Mouse (Mus musculus) embryonic facial prominence, embryonic 15.5 days (tissue): ENCODE measurements around the gene Coro6. TPM values are rescaled to one million over a fixed set of nuclear protein-coding genes. Genes with fewer than 3 reads are reported as not detected.

Experiments
- ATAC-seq: fragments of 200-750 bp; cut with Nextera tagmentation; 2 replicates; pipeline ENCODE4 v1.8.0; 2017; ENCODE audit warnings: low read depth, moderate TSS enrichment; ENCODE audit not compliant: insufficient number of reproducible peaks, low FRiP score, low TSS enrichment
- H3K27ac ChIP-seq: fragments of 300-500 bp; sonication (generic); replicated peaks from 2 replicates; pipeline ENCODE4 v1.5.1; 2015; ENCODE audit warnings: mild to moderate bottlenecking, inconsistent platforms
- H3K27me3 ChIP-seq: fragments of 300-500 bp; sonication (generic); 2 replicates; pipeline ENCODE4 v1.6.1; 2015; ENCODE audit warnings: inconsistent platforms
- H3K36me3 ChIP-seq: fragments of 300-500 bp; sonication (generic); 2 replicates; pipeline ENCODE4 v1.6.1; 2015; ENCODE audit warnings: mild to moderate bottlenecking, inconsistent platforms
- H3K4me1 ChIP-seq: fragments of 300-500 bp; sonication (generic); 2 replicates; pipeline ENCODE4 v1.6.1; 2015; ENCODE audit warnings: inconsistent platforms
- H3K4me2 ChIP-seq: fragments of 300-500 bp; sonication (generic); replicated peaks from 2 replicates; pipeline ENCODE4 v1.6.1; 2015; ENCODE audit warnings: mild to moderate bottlenecking, inconsistent platforms
- H3K4me3 ChIP-seq: fragments of 300-500 bp; sonication (generic); replicated peaks from 2 replicates; pipeline ENCODE4 v1.5.1; 2015; ENCODE audit warnings: mild to moderate bottlenecking, inconsistent platforms
- H3K9ac ChIP-seq: fragments of 300-500 bp; sonication (generic); 2 replicates; pipeline ENCODE4 v1.6.1; 2015; ENCODE audit warnings: inconsistent platforms
- H3K9me3 ChIP-seq: fragments of 300-500 bp; sonication (generic); replicated peaks from 2 replicates; pipeline ENCODE4 v1.6.1; 2016; ENCODE audit warnings: inconsistent platforms
- WGBS: fragments of 180-500 bp; shearing (Covaris S2); methylation state at CpG from one replicate; pipeline ENCODE4 v1.1.7; 2015; 5-methylcytosine and 5-hydroxymethylcytosine counted together
- polyA plus RNA-seq: library from polyadenylated mRNA; unstranded; fragments of >200 nt; fragmentation: Nextera tagmentation; extraction: Ambion mirVana; gene quantifications from 2 replicates; pipeline ENCODE4 v1.2.1, GENCODE M21; 2015

The Coro6 gene
- polyA plus RNA-seq, 1 experiment from 2014 or later, result 2.4 TPM

DNA sequence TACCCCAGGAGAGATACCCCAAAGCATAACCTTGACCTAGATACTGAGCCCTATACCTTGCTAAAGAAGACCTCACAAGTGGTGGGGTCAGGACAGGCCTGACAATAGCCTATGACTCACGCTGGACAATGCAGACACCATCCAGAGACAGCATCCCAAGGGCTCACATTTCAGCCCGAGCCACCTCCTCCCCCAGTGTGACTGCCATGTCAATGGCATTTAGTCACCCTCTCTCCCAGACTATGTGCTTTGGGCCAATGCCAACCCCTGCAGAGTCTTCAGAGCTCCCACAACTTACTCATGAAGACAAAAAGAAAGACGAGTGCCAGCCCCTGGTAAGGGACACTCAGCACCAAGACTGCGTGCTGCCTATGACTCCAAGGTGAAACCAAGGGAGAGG, 2.5 kb downstream of the Coro6 start:
- Histone ChIP-seq H3K4me1 (peaks cover 31% of the 10 kb centered on the region), H3K27ac (no peak overlapping the region), H3K9me3 (no peaks in the 10 kb centered on the region), H3K27me3 (peaks cover 67% of the 10 kb centered on the region), H3K9ac (no peak overlapping the region), H3K4me3 (no peak overlapping the region), H3K4me2 (no peak overlapping the region), H3K36me3 (no peaks in the 10 kb centered on the region)
- ATAC-seq, result no peak
- 34% methylated on average over 4 of the region's 4 CpGs for WGBS

DNA sequence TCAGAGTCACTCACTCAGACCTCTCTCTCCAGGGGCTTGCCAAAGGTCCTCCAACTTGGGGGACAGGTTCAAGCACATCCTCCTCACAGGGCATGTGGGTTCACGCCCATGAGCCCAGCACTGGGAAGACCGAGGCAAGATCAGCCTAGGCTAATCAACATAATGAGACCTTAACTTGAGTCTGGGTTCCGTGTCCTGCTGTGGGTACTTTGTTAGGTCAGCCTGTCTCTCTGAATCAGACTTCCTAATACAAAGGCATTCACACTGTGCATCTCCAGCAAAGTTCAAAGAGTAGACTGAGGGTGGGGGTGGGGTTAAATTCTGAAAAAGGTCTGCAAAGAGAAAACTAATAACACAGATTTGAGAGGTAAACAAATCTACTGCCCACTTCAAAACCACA, 2.9 kb downstream of the Coro6 start:
- Histone ChIP-seq H3K9ac (no peak overlapping the region), H3K36me3 (no peaks in the 10 kb centered on the region), H3K27me3 (peaks cover 67% of the 10 kb centered on the region), H3K4me2 (no peak overlapping the region), H3K4me1 (peaks cover 31% of the 10 kb centered on the region), H3K27ac (no peak overlapping the region), H3K4me3 (no peak overlapping the region), H3K9me3 (no peaks in the 10 kb centered on the region)
- WGBS, result 51% methylated on average over 3 of the region's 3 CpGs
- no peak for ATAC-seq

DNA sequence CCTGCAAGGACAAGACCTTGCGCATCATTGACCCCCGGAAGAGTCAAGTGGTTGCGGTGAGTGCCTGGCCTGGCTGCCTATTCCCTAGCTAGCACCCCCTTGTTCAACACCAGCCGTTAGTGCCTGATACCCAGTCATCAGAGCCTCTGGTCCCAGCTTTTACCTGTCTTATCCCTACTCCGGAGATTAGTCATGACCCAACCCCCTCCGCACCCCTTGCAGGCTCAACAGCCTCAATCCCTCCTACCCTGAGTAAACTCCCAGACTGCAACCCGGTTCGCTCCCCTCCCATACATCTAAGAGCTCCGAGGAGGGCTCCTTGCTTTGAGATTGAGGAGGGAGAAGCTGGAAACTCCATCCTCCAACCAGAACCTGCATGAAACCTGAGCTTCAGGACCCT, 4.3 kb downstream of the Coro6 start:
- Histone ChIP-seq H3K36me3 (peaks cover 7% of the 10 kb centered on the region), H3K4me1 (peaks cover 31% of the 10 kb centered on the region), H3K9ac (no peak overlapping the region), H3K27me3 (peaks cover 61% of the 10 kb centered on the region), H3K4me2 (peak overlapping the region; percentile 30; the same call in 1 of the 2 replicates), H3K27ac (no peak overlapping the region), H3K4me3 (peak overlapping the region; percentile 3; the same call in 1 of the 2 replicates), H3K9me3 (no peaks in the 10 kb centered on the region)
- ATAC-seq, result no peak
- 40% methylated on average over 9 of the region's 9 CpGs for WGBS

- Histone ChIP-seq H3K9ac (no peak overlapping the region), H3K4me1 (peaks cover 26% of the 10 kb centered on the region), H3K27me3 (peaks cover 55% of the 10 kb centered on the region), H3K36me3 (peaks cover 13% of the 10 kb centered on the region), H3K4me2 (peak overlapping the region; percentile 30), H3K4me3 (peak overlapping the region; percentile 3), H3K27ac (no peak overlapping the region), H3K9me3 (no peaks in the 10 kb centered on the region)
- ATAC-seq, result no peak
- 3% methylated on average over 25 of the region's 25 CpGs for WGBS
Measured at GRCm38 (mm10) chr11:77467157-77467556, 4.9 kb downstream of the Coro6 start.

GRCm38 (mm10) chr11:77467784-77468183, 5.6 kb downstream of the Coro6 start:
- Histone ChIP-seq H3K9ac (no peak overlapping the region), H3K4me2 (peak overlapping the region; percentile 34)

GRCm38 (mm10) chr11:77468397-77468796, 6.2 kb downstream of the Coro6 start:
- Histone ChIP-seq H3K9me3 (no peaks in the 10 kb centered on the region), H3K27ac (no peak overlapping the region), H3K27me3 (peaks cover 44% of the 10 kb centered on the region), H3K36me3 (peaks cover 22% of the 10 kb centered on the region), H3K4me3 (no peak overlapping the region), H3K4me1 (peaks cover 17% of the 10 kb centered on the region), H3K4me2 (no peak overlapping the region), H3K9ac (no peak overlapping the region)
- 81% methylated on average over 9 of the region's 9 CpGs for WGBS
- no peak for ATAC-seq

More at GRCm38 (mm10) chr11:77467784-77468183, 5.6 kb downstream of the Coro6 start:
- H3K27me3 ChIP-seq, result peaks cover 50% of the 10 kb centered on the region
- H3K27ac ChIP-seq, result no peak overlapping the region
- H3K4me1 ChIP-seq, result peaks cover 20% of the 10 kb centered on the region
- H3K4me3 ChIP-seq, result peak overlapping the region; percentile 10; the same call in 1 of the 2 replicates
- H3K36me3 ChIP-seq, result peaks cover 20% of the 10 kb centered on the region
- no peak for ATAC-seq
- 13% methylated on average over 20 of the region's 20 CpGs for WGBS
- H3K9me3 ChIP-seq, result no peaks in the 10 kb centered on the region

GRCm38 (mm10) chr11:77471407-77471806, 9.2 kb downstream of the Coro6 start:
- Histone ChIP-seq H3K27me3 (peaks cover 26% of the 10 kb centered on the region), H3K27ac (no peak overlapping the region), H3K9ac (no peak overlapping the region), H3K36me3 (peaks cover 27% of the 10 kb centered on the region), H3K4me1 (peaks cover 14% of the 10 kb centered on the region), H3K4me3 (no peak overlapping the region), H3K9me3 (no peaks in the 10 kb centered on the region), H3K4me2 (no peak overlapping the region)
- 72% methylated on average over 29 of the region's 29 CpGs for WGBS
- ATAC-seq, result no peak

DNA sequence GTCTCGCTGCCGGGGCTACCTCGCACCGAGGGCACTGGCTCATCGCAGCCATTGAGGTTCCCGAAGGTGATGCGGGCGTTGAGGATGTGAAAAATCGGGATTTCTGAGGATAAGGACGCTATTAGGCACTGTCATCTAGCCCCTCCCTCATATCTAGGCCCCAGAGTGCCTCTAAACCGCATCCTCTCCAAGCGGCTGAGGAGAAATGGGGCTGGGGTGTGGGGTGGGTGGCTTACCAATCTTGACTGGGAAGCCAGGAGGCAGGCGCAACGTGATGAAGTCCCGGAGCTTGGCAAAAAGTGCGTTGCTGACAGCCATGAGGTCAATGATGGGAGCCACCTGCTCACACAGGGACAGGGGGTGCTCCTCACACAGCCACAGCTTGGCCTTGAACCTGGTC, 10.6 kb downstream of the Coro6 start:
- 90% methylated on average over 16 of the region's 16 CpGs for WGBS
- ATAC-seq, result no peak
- no peak overlapping the region for H3K4me2 ChIP-seq
- peaks cover 27% of the 10 kb centered on the region for H3K36me3 ChIP-seq
- 0 out of 2 replicates have a peak, but pooled peaks cover 3% of the 10 kb centered on the region for H3K4me1 ChIP-seq
- no peak overlapping the region for H3K4me3 ChIP-seq
- no peak overlapping the region for H3K27ac ChIP-seq
- H3K9me3 ChIP-seq, result no peaks in the 10 kb centered on the region
- no peak overlapping the region for H3K9ac ChIP-seq
- peaks cover 12% of the 10 kb centered on the region for H3K27me3 ChIP-seq

DNA sequence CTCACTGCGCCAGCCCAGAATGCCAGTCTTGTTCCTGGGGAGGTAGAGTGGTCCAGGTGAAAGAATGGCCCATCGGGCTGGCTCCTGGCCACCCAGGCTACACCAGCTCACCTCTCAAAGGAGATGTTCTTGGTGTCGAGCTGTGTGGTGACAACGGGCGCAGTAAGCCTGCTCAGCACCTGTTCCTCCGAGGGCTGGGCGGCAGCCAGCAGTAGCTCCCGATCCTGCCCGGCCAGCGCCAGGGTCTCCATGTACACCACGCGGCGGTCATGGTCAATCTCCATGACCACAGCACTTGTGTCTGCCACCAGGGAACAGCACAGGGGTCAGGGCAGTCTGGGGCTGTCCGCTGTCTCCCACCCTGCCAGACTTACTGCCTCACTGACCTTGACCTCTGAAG, 14.0 kb downstream of the Coro6 start:
- Histone ChIP-seq H3K36me3 (peaks cover 24% of the 10 kb centered on the region), H3K4me3 (no peak overlapping the region), H3K4me2 (no peak overlapping the region), H3K27ac (no peak overlapping the region), H3K27me3 (no peaks in the 10 kb centered on the region), H3K9me3 (no peaks in the 10 kb centered on the region), H3K9ac (no peak overlapping the region), H3K4me1 (no peaks in the 10 kb centered on the region)
- WGBS, result 86% methylated on average over 14 of the region's 14 CpGs
- no peak for ATAC-seq

DNA sequence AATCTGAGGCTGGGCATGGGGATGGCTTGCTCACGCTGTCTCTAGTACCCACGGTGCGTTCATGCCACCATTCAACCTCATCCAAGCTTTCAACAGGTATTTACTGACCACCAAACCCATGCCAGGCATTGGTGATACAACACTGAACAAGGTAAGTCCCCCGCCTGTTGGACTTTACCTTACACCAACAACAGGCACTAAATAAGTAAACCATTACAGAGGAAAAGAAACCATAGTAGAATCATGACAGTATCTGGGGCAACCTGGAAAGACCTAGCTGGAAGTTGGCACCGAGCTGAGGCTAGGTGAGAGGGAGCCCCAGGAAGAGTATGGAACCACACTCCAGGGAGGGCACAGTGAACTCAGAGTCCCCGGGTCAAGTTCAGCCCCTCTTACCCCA, 14.7 kb downstream of the Coro6 start:
- no peaks in the 10 kb centered on the region for H3K4me1 ChIP-seq
- 93% methylated on average over 6 of the region's 6 CpGs for WGBS
- H3K9me3 ChIP-seq, result no peaks in the 10 kb centered on the region
- H3K4me3 ChIP-seq, result no peak overlapping the region
- H3K4me2 ChIP-seq, result no peak overlapping the region
- H3K27ac ChIP-seq, result no peak overlapping the region
- H3K9ac ChIP-seq, result no peak overlapping the region
- no peaks in the 10 kb centered on the region for H3K27me3 ChIP-seq
- H3K36me3 ChIP-seq, result peaks cover 17% of the 10 kb centered on the region
- ATAC-seq, result no peak

- H3K4me1 ChIP-seq, result peaks cover 29% of the 10 kb centered on the region
- H3K4me2 ChIP-seq, result no peak overlapping the region
- WGBS, result 74% methylated on average over 3 of the region's 3 CpGs
- no peak overlapping the region for H3K27ac ChIP-seq
- no peak overlapping the region for H3K9ac ChIP-seq
- no peaks in the 10 kb centered on the region for H3K27me3 ChIP-seq
- no peak overlapping the region for H3K4me3 ChIP-seq
- no peaks in the 10 kb centered on the region for H3K9me3 ChIP-seq
- H3K36me3 ChIP-seq, result no peaks in the 10 kb centered on the region
- ATAC-seq, result no peak
Measured at GRCm38 (mm10) chr11:77483043-77483442, 20.8 kb downstream of the Coro6 start.

GRCm38 (mm10) chr11:77483510-77484255, 21.5 kb downstream of the Coro6 start:
- Histone ChIP-seq H3K27ac (no peak overlapping the region), H3K9ac (no peak overlapping the region), H3K36me3 (no peaks in the 10 kb centered on the region), H3K4me1 (peaks cover 35% of the 10 kb centered on the region), H3K4me2 (no peak overlapping the region), H3K9me3 (no peaks in the 10 kb centered on the region), H3K4me3 (no peak overlapping the region), H3K27me3 (no peaks in the 10 kb centered on the region)
- ATAC-seq, result no peak
- 63% methylated on average over 11 of the region's 11 CpGs for WGBS
